Mouse (Mus musculus): ENCODE measurements around the gene Man2a2. TPM values are rescaled to one million over a fixed set of nuclear protein-coding genes. Genes with fewer than 3 reads are reported as not detected.

Gene Man2a2
- polyA plus RNA-seq, 1 experiment from 2014 or later: 23.1 TPM

DNA sequence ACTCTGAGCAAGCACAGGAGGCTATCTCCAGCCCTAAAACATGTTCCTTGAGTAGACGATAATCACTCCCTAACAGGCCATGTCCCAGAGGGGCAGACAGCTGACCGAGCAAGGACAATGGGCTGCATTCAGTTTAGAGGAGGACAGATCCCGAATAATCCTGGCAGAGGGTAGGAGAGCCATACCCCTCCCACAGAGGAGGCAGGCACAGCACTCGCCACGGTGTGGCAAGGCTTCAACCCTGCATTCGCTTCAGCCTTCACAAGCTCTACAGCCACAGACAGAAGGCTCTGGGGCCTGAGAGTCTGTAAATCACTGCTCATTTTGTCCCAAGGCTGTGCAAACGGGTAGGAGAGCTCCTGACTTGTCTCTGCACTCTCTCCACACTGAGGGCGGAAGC lies 14.0 kb downstream of the Man2a2 start:
- Histone ChIP-seq H3K36me3 (peaks cover 94% of the 10 kb centered on the region), H3K27me3 (ENCODE audit: low read depth, poor library complexity, severe bottlenecking) (no peaks in the 10 kb centered on the region), H3K27ac (no peak overlapping the region), H3K4me3 (no peak overlapping the region), H3K4me1 (no peaks in the 10 kb centered on the region), H3K9me3 (replicated peaks) (no peaks in the 10 kb centered on the region)
- no peak for DNase-seq (ENCODE audit: low spot score)
- 79% methylated on average over 8 of the region's 8 CpGs for WGBS

DNA sequence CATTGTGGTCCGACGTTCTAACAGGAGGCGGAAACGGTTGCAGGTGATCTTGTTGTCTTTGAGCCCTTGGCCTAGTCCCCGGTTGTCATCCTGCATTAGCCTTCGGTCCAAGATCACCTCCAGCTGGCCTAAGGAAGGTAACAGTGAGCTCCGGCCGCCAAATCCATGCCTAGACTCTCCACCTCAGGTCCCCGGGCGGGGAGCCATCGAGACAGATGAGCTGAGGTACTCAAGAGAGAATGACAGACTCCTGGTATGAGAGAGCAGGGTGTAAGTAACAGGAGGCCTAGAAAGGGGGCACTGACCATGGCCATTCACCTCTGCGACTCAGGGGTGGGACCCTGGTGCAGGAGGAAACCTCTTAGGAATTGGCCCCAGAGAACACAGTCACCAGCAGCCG lies 14.8 kb downstream of the Man2a2 start:
- Histone ChIP-seq H3K4me1 (no peaks in the 10 kb centered on the region), H3K4me3 (no peak overlapping the region), H3K27ac (no peak overlapping the region), H3K9me3 (replicated peaks) (no peaks in the 10 kb centered on the region), H3K27me3 (ENCODE audit: low read depth, poor library complexity, severe bottlenecking) (no peaks in the 10 kb centered on the region), H3K36me3 (peaks cover 92% of the 10 kb centered on the region)
- 92% methylated on average over 13 of the region's 13 CpGs for WGBS
- DNase-seq (ENCODE audit: low spot score): no peak

DNA sequence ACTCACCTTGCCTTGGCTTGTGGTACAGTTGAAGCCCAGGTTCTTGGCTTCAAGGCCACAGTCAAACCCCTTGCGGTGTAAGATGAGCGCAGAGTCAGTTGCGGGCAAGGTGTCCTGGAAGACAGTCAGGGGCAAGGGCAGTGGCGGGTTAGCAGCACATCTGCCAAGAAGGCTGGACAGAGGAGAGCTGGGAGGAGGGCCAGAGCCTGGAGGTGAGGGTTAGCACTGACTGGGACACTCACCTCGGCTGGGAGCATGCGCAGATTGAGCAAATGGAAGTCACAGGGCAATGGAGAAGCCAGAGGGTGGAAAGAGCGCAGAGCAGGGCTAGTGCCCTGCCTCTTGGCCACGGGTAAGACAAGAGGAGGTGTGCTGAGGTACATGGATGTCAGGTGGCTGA lies 18.3 kb downstream of the Man2a2 start:
- Histone ChIP-seq H3K4me3 (no peak overlapping the region), H3K36me3 (peaks cover 73% of the 10 kb centered on the region), H3K27ac (no peak overlapping the region), H3K9me3 (replicated peaks) (no peaks in the 10 kb centered on the region), H3K27me3 (ENCODE audit: low read depth, poor library complexity, severe bottlenecking) (no peaks in the 10 kb centered on the region), H3K4me1 (peaks cover 4% of the 10 kb centered on the region)
- no peak for DNase-seq (ENCODE audit: low spot score)
- 93% methylated on average over 8 of the region's 8 CpGs for WGBS

DNA sequence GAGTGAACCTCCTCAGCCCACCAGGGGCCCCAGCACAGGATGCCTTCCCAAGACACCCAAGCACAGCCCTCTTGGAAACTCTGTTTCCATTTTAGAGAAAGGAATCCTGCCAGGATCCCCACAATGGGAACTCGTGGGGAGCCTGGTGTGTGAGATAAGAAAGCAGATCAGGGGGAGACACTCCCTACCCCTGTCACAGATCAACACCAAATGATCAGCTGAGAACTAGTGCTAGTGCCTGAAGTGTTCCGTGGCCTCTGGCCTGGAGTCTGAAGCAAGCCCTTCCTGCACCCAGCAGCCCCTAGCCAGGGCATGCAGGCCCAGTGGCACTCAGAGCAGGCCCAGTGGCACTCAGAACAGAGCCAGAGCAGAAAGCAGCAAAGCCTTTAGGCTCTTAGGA lies 20.4 kb downstream of the Man2a2 start:
- Histone ChIP-seq H3K4me1 (peaks cover 17% of the 10 kb centered on the region), H3K27ac (no peak overlapping the region), H3K9me3 (replicated peaks) (no peaks in the 10 kb centered on the region), H3K4me3 (no peak overlapping the region), H3K36me3 (peaks cover 57% of the 10 kb centered on the region), H3K27me3 (ENCODE audit: low read depth, poor library complexity, severe bottlenecking) (no peaks in the 10 kb centered on the region)
- 80% methylated on average over 2 of the region's 2 CpGs for WGBS
- DNase-seq (ENCODE audit: low spot score): no peak

DNA sequence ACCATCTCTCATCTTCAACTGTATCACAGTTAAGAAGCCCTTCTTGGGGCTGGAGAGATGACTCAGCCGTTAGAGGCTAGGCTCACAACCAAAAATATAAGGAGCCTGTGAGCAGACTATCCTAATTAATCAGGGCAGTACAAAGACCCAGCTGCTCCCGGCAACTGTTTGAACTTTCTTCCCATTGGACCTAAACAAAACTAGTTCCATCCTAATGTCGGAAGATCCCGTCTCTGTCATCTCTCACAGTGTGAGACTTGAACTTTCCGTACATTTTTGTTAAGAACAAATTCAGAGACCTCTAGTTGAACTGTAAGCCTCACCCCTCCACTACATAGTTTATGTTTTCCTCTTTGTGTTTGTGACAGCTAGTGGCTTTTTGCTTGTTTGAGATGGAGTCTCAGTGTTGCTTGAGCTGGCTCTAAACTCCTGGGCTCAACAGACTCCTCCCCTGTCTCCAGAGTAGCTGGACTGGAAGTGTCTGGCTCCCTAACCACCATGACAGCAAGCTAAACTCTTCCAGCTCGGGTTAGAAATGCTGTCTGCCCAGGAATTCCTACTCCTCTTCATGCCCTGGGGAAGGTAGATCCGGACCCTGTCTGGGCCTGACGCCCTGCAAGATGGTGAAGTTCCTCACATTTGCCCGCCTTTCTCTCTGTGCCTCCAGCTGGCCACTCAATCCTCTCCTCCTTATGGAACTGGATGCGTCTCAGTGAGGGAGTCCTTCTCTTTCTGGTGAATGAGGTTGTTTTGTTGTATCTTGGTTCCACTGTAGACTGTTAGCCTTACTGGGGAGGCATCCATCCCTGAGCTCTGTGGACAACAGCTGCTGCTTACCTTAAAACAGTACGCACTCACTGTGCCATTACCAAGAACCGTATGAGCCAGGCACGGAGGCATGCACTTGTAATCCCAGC lies 23.2 kb downstream of the Man2a2 start:
- Histone ChIP-seq H3K9me3 (replicated peaks) (no peaks in the 10 kb centered on the region; the same call in 1 of the 2 replicates), H3K4me3 (no peak overlapping the region), H3K27ac (peak overlapping the region; percentile 3; the same call in 1 of the 2 replicates), H3K4me1 (peaks cover 26% of the 10 kb centered on the region), H3K27me3 (ENCODE audit: low read depth, poor library complexity, severe bottlenecking) (no peaks in the 10 kb centered on the region), H3K36me3 (peaks cover 39% of the 10 kb centered on the region)
- WGBS: 70% methylated on average over 13 of the region's 13 CpGs
- DNase-seq (ENCODE audit: low spot score): no peak

DNA sequence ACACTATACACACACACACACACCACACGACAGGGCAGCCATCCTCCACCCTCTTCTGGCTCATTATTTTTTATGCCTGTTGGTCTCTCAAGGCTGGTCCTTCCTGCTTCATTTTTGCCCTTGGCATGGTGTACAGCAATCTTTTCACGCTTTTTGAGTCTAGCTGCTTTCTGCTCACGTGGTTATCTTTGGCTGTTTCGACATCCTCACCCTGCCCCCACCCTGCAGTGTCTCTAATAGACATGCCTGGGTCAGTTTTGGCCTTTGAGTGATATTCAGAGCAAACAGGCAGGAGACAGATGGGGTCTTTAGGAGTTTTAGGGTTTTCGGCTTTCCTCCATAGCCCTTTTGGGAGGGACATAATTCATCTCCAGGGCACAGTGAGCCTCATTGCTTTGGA lies 24.3 kb downstream of the Man2a2 start:
- Histone ChIP-seq H3K36me3 (peaks cover 29% of the 10 kb centered on the region), H3K4me1 (peaks cover 35% of the 10 kb centered on the region), H3K4me3 (no peak overlapping the region), H3K27ac (peak overlapping the region; percentile 3; the same call in 1 of the 2 replicates), H3K27me3 (ENCODE audit: low read depth, poor library complexity, severe bottlenecking) (peaks cover 5% of the 10 kb centered on the region; the same call in 1 of the 2 replicates), H3K9me3 (replicated peaks) (no peaks in the 10 kb centered on the region; the same call in 1 of the 2 replicates)
- WGBS: 91% methylated on average over 5 of the region's 5 CpGs
- DNase-seq (ENCODE audit: low spot score): no peak

DNA sequence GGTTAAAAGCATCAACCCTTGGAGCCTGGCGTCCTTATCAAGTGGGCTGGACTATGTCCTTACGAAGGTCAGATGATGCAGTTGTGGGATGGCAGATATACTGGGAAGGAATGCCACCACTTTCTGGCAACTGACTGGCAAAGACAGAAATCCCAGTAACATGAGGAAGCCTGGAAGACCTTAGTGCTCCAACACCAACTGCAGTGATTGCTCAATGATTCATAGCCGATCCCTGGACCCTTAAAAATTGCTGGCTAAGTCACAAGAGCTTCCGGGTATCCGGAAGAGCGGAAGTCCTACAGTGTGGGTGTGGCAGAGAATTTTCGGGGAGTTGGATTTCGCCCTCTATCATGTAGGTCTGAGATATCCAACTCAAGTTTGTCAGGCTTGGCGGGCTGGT lies 25.0 kb downstream of the Man2a2 start:
- no peak overlapping the region for H3K4me3 ChIP-seq
- 93% methylated on average over 9 of the region's 9 CpGs for WGBS
- no peak for DNase-seq (ENCODE audit: low spot score)
- peaks cover 40% of the 10 kb centered on the region for H3K4me1 ChIP-seq
- no peaks in the 10 kb centered on the region; the same call in 1 of the 2 replicates for H3K9me3 ChIP-seq (replicated peaks)
- peaks cover 7% of the 10 kb centered on the region; the same call in 1 of the 2 replicates for H3K27me3 ChIP-seq (ENCODE audit: low read depth, poor library complexity, severe bottlenecking)
- H3K36me3 ChIP-seq: peaks cover 24% of the 10 kb centered on the region
- no peak overlapping the region for H3K27ac ChIP-seq

DNA sequence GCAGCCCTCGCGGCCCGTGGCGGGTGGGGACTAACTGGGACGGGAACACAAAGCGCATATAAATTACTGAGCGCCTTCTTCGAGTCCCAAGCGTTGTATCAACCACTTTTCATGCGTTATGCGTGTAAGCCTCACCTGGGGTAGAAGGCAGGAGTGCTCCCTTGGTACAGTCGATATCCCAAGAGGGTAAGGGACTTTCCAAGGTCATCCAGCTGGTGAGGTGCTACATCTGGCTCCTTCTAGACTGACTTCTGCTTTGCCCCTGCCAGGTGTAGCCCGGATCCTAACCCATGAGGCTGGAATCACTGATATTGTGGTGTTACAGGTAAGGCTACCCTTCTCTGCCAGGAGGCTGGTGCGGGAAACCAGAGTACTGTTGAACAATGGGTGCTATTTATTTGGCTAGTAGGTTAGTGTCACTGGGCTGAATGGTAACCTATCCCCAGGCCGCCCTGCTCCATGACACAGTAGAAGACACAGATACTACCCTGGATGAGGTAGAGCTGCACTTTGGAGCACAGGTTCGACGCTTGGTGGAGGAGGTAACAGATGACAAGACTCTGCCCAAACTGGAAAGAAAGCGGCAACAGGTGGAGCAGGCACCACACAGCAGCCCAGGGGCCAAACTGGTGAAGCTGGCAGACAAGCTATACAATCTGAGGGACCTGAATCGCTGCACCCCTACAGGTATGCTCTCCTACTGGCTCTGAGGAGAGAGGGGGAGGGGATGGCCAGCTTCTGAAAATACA lies 27.7 kb downstream of the Man2a2 start:
- Histone ChIP-seq H3K9me3 (replicated peaks) (no peaks in the 10 kb centered on the region; the same call in 1 of the 2 replicates), H3K36me3 (peaks cover 10% of the 10 kb centered on the region), H3K4me3 (peak overlapping the region; percentile 71), H3K27ac (peak overlapping the region; percentile 93), H3K27me3 (ENCODE audit: low read depth, poor library complexity, severe bottlenecking) (peaks cover 7% of the 10 kb centered on the region; the same call in 1 of the 2 replicates), H3K4me1 (peaks cover 59% of the 10 kb centered on the region)
- no peak for DNase-seq (ENCODE audit: low spot score)
- WGBS: 26% methylated on average over 19 of the region's 19 CpGs

DNA sequence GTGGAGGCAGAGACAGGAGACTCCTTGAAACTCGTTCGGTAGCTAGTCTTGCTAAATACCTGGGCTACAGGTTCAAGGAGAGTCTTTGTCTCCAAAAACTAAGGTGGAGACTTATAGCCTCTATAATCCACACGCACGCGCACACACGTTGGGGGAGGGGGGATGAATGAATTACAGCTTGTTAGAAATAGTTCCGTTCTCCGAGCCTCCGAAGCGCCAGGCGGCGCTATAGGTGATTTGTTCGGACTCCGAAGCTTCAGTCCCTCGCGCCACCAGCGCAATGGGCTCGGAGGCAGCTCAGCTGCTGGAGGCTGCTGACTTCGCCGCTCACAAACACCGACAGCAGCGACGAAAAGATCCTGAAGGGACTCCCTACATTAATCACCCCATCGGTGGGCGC lies 28.3 kb downstream of the Man2a2 start, which contains the start of gene Hddc3:
Gene Hddc3, plus strand, starts transcription at position 247 of the 400 bp plus-strand sequence.
- H3K4me3 ChIP-seq: peak within 1 kb of the TSS; percentile 71
- peak within 1 kb of the TSS; percentile 93 for H3K27ac ChIP-seq
- peaks cover 12% of the 10 kb centered on the region for H3K36me3 ChIP-seq
- H3K9me3 ChIP-seq (replicated peaks): no peaks in the 10 kb centered on the region; the same call in 1 of the 2 replicates
- DNase-seq (ENCODE audit: low spot score): peak; percentile 97
- H3K27me3 ChIP-seq (ENCODE audit: low read depth, poor library complexity, severe bottlenecking): peaks cover 7% of the 10 kb centered on the region; the same call in 1 of the 2 replicates
- WGBS: under 1% methylated on average over 25 of the region's 25 CpGs
- peaks cover 55% of the 10 kb centered on the region for H3K4me1 ChIP-seq

DNA sequence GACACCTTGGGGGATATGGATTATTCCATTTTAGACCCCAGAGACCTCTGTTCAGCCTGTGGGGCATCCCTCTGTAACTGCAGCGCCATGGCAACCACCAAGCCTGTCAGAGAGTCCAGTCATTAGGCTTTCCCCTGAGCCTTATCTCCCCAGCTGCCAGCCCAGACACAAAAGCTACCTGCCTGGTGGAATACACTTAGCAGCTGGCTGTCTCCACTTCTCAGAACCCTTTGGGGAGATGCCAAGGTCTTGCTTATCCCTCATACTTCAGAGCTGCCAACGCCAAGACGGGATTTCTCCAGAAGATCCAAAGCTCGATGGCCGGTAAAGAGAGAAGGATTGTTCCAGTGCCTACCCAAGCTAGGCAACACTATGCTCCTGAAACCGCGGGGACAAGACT lies 29.4 kb downstream of the Man2a2 start:
- no peak for DNase-seq (ENCODE audit: low spot score)
- peaks cover 7% of the 10 kb centered on the region; the same call in 1 of the 2 replicates for H3K27me3 ChIP-seq (ENCODE audit: low read depth, poor library complexity, severe bottlenecking)
- H3K4me1 ChIP-seq: peaks cover 44% of the 10 kb centered on the region
- H3K9me3 ChIP-seq (replicated peaks): no peaks in the 10 kb centered on the region; the same call in 1 of the 2 replicates
- no peak overlapping the region for H3K4me3 ChIP-seq
- WGBS: 83% methylated on average over 7 of the region's 7 CpGs
- peaks cover 23% of the 10 kb centered on the region for H3K36me3 ChIP-seq
- no peak overlapping the region for H3K27ac ChIP-seq

DNA sequence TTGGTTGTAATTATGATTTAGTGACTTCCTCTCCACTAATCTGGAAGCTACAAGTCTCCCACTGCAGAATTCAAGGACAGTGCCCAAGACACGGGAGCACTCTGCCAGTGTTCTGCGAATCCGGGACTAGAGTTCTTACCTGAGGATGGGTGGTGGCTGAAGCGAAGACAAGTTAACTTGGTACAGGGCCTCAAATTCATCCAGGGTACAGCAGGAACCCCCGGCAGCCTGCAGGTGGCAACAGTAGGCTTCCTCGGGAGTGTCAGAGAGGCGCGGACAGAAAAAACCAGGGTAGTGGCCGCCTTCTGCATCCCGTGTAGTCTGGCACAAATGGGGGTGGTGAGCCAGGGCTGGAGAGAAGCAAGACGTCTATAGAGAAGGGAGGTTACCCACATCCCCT lies 30.4 kb downstream of the Man2a2 start, which contains the start of gene Unc45a:
Gene Unc45a, minus strand, starts transcription at position 213 of the 400 bp plus-strand sequence.
- H3K4me3 ChIP-seq: peak within 1 kb of the TSS; percentile 71
- DNase-seq (ENCODE audit: low spot score): peak; percentile 80
- H3K4me1 ChIP-seq: peaks cover 42% of the 10 kb centered on the region
- peaks cover 7% of the 10 kb centered on the region; the same call in 1 of the 2 replicates for H3K27me3 ChIP-seq (ENCODE audit: low read depth, poor library complexity, severe bottlenecking)
- no peaks in the 10 kb centered on the region; the same call in 1 of the 2 replicates for H3K9me3 ChIP-seq (replicated peaks)
- peak within 1 kb of the TSS; percentile 82 for H3K27ac ChIP-seq
- 2% methylated on average over 11 of the region's 11 CpGs for WGBS
- H3K36me3 ChIP-seq: peaks cover 28% of the 10 kb centered on the region

DNA sequence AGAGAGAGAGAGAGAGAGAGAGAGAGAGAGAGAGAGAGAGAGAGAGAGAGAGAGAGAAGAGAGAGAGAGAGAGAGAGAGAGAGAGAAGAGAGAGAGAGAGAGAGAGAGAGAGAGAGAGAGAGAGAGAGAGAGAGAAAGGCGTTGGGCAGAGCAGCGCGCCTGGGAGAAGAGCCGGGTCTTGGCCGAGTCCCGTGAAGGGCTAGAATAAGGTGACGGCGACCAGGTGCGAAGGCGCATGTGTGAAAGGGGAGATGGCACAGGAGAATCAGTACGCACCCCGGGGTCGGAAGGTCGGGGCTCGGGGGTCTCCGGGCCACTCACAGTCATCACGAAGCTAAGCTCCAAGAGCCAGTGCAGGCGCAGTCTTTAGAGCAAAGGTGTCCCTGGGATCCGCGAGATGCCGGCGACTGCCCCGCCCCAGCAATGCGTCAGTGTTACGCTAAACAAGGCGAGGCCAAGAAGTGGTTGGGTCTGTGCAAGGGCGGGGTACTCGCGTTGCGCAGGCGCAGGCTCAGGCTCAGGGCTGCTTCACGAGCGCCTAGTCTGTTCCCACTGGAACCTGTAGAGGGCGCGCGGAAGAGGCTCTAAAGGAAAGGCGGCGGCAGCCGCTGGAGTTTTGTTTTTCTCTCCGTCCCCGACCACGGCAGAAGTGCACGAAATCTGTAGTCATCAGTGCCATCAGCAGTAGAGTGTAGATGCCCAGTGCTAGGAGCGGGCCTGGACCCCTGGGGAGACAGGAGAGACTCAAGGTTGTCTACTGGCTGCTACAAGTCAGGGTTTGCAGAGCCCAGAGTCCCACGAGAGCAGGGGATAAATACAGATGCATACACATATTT lies 31.2 kb downstream of the Man2a2 start:
- peaks cover 7% of the 10 kb centered on the region; the same call in 1 of the 2 replicates for H3K27me3 ChIP-seq (ENCODE audit: low read depth, poor library complexity, severe bottlenecking)
- no peaks in the 10 kb centered on the region for H3K9me3 ChIP-seq (replicated peaks)
- WGBS: 1% methylated on average over 45 of the region's 45 CpGs
- H3K4me1 ChIP-seq: peaks cover 42% of the 10 kb centered on the region
- H3K27ac ChIP-seq: peak overlapping the region; percentile 82
- peak; percentile 97 for DNase-seq (ENCODE audit: low spot score)
- peaks cover 30% of the 10 kb centered on the region for H3K36me3 ChIP-seq
- H3K4me3 ChIP-seq: peak overlapping the region; percentile 71

Measured in limb, embryonic 10.5 days (tissue).